ENCODE assay signal across 15 mouse cellular contexts in the genomic region with DNA sequence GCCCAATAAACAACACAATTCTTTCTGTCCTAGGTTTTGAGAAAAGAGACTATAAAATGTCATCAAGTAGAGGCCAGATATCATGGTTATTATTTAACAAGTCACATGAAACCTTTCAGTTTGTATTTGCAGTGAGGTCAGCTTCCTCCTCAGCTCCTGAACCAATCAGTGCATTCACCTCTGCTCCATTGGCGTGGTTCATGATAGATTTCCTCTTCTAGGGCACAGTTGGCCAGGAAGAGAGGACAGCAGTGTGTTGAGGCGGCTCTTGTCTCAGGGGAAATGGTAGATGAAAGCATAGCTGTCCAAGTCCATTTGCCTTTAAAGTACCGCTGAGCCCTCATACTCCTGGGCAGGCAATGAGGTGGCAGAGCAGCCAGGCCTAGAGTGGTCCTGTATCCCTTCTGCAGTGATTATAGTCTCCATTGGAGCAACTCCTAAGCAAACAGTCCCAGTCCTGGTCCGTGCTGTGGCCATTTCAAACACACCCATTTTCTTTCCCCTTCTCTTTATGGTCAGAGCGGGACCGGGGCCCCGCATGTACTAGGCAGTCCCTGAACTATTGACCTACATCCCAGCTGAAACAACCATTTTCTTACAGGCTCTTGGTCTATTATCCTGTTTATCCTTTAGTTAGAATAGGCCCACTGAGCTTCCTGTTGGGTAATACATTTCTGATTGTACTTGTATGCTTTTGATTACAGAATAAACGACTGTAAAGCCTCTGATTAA. TPM values are rescaled to one million over a fixed set of nuclear protein-coding genes. Genes with fewer than 3 reads are reported as not detected.
DNase-seq lines count a peak whose midpoint lies in the region; ATAC-seq and TF ChIP-seq lines count a peak whose summit lies in the region.
"Had no signal": no experiment of that assay in that cellular context is flagged by ENCODE, and none has a peak within 500 bp of the region (broad histone marks: within the 10 kb centered on the region; RNA-seq: fewer than 3 reads in every experiment).

No protein-coding gene starts in this region.

- 0 out of 2 replicates have a peak, but pooled peaks have one; percentile 28 for ATAC-seq in heart, embryonic 14.5 days (ENCODE audit: insufficient number of reproducible peaks, insufficient read depth, low FRiP score, low read depth)
- 0 out of 2 replicates have a peak, but pooled peaks have one; percentile 35 for ATAC-seq in liver, embryonic 15.5 days (ENCODE audit: insufficient read depth)
- ATAC-seq in intestine, postnatal 0 days: peak; percentile 79
- ATAC-seq: forebrain, postnatal 0 days; midbrain, embryonic 13.5 days had no signal

- H3K4me1 ChIP-seq in heart, embryonic 14.5 days (ENCODE audit: control insufficient read depth in 2 of 2, insufficient read depth in 2 of 2, low read length in 2 of 2): peaks cover 3 to 8% of the 10 kb centered on the region in 2 experiments; a peak in 2 of 4 replicates
- H3K4me1 ChIP-seq in liver, embryonic 15.5 days (replicated peaks): peaks cover 9% of the 10 kb centered on the region
- H3K4me1 ChIP-seq in brown adipose tissue, adult 24 weeks (ENCODE audit: control insufficient read depth, insufficient read depth, insufficient read length, low read length): peaks cover 10% of the 10 kb centered on the region
- peaks cover 14% of the 10 kb centered on the region; the same call in 1 of the 2 replicates for H3K4me1 ChIP-seq in intestine, postnatal 0 days (replicated peaks; ENCODE audit: control insufficient read depth, insufficient read depth, low read length)
- H3K4me1 ChIP-seq: neural tube, embryonic 12.5 days had no signal

- H3K4me2 ChIP-seq in heart, embryonic 14.5 days (ENCODE audit: low read length): no peak overlapping the region
- no peak overlapping the region for H3K4me2 ChIP-seq in liver, embryonic 15.5 days
- no peak overlapping the region for H3K4me2 ChIP-seq in intestine, postnatal 0 days (replicated peaks; ENCODE audit: low read depth)
- H3K4me2 ChIP-seq: midbrain, embryonic 13.5 days; neural tube, embryonic 12.5 days had no signal

- no peak for DNase-seq in heart, adult 8-10 months (ENCODE audit: low spot score)
- DNase-seq in liver: no peak
- DNase-seq in urinary bladder, postnatal 25 days (ENCODE audit: low spot score): no peak
- DNase-seq: adrenal gland, postnatal 25 days; cerebellum, postnatal 36 days; forebrain, postnatal 0 days; gastrocnemius, postnatal 14 days; lung, postnatal 4 days had no signal

- no peaks in the 10 kb centered on the region for H3K27me3 ChIP-seq in heart, embryonic 14.5 days (ENCODE audit: control insufficient read depth, insufficient read depth, low read length)
- no peaks in the 10 kb centered on the region for H3K27me3 ChIP-seq in liver, embryonic 15.5 days
- no peaks in the 10 kb centered on the region for H3K27me3 ChIP-seq in intestine, postnatal 0 days (replicated peaks; ENCODE audit: control insufficient read depth, insufficient read depth, low read length)
- H3K27me3 ChIP-seq: midbrain, embryonic 13.5 days; neural tube, embryonic 12.5 days had no signal

- no peak overlapping the region for H3K9ac ChIP-seq in heart, embryonic 14.5 days (ENCODE audit: low read length)
- H3K9ac ChIP-seq in liver, embryonic 15.5 days: no peak overlapping the region
- H3K9ac ChIP-seq in intestine, postnatal 0 days (ENCODE audit: low read depth, low read length): no peak overlapping the region
- H3K9ac ChIP-seq: forebrain, postnatal 0 days; midbrain, embryonic 13.5 days; neural tube, embryonic 12.5 days had no signal

- H3K27ac ChIP-seq in heart, embryonic 14.5 days (replicated peaks in 1 of 2; ENCODE audit: control insufficient read depth in 1 of 2, insufficient read depth in 1 of 2, low read depth in 2 of 2, low read length in 2 of 2): no peak overlapping the region
- H3K27ac ChIP-seq in liver, embryonic 15.5 days (replicated peaks): no peak overlapping the region
- peak overlapping the region; percentile 39 for H3K27ac ChIP-seq in brown adipose tissue, adult 24 weeks (replicated peaks; ENCODE audit: low read depth, low read length)
- peak overlapping the region; percentile 66 for H3K27ac ChIP-seq in intestine, postnatal 0 days (ENCODE audit: low read depth, low read length)
- H3K27ac ChIP-seq: limb, embryonic 10.5 days; midbrain, embryonic 13.5 days; neural tube, embryonic 12.5 days had no signal

- WGBS in heart, embryonic 14.5 days: 73% methylated on average over 8 of the region's 8 CpGs
- 80% methylated on average over 8 of the region's 8 CpGs for WGBS in liver, embryonic 15.5 days (ENCODE audit: insufficient replicate concordance)
- WGBS in intestine, postnatal 0 days: 42% methylated on average over 8 of the region's 8 CpGs

- peaks cover 7% of the 10 kb centered on the region; the same call in 1 of the 2 replicates for H3K36me3 ChIP-seq in heart, embryonic 14.5 days (ENCODE audit: control insufficient read depth, insufficient read depth, low read length)
- H3K36me3 ChIP-seq in liver, embryonic 15.5 days (replicated peaks): peaks cover 46% of the 10 kb centered on the region
- H3K36me3 ChIP-seq in intestine, postnatal 0 days (ENCODE audit: control insufficient read depth, insufficient read depth): peaks cover 12% of the 10 kb centered on the region; the same call in 1 of the 2 replicates

- no peak for TF ChIP-seq CTCF in intestine, postnatal 0 days (IDR thresholded peaks at IDR 0.05; ENCODE audit: low read depth)

- no peak overlapping the region for H3K4me3 ChIP-seq in heart, embryonic 14.5 days (ENCODE audit: control insufficient read depth in 1 of 2, insufficient read depth in 1 of 2, low read depth in 1 of 2, low read length in 2 of 2)
- no peak overlapping the region for H3K4me3 ChIP-seq in liver, embryonic 15.5 days (replicated peaks)
- H3K4me3 ChIP-seq in brown adipose tissue, adult 24 weeks (ENCODE audit: insufficient read depth, low read depth, low read length): no peak overlapping the region
- no peak overlapping the region for H3K4me3 ChIP-seq in intestine, postnatal 0 days (ENCODE audit: low read depth, low read length)
- H3K4me3 ChIP-seq: limb, embryonic 10.5 days; midbrain, embryonic 13.5 days; neural tube, embryonic 12.5 days had no signal

- no peaks in the 10 kb centered on the region for H3K9me3 ChIP-seq in heart, embryonic 14.5 days (ENCODE audit: control insufficient read depth, low read length)
- no peaks in the 10 kb centered on the region for H3K9me3 ChIP-seq in liver, embryonic 15.5 days (replicated peaks)
- no peaks in the 10 kb centered on the region for H3K9me3 ChIP-seq in intestine, postnatal 0 days (ENCODE audit: control insufficient read depth)
- H3K9me3 ChIP-seq: limb, embryonic 10.5 days; midbrain, embryonic 13.5 days; neural tube, embryonic 12.5 days had no signal

RNA-seq across cellular contexts. Expression of a gene that starts 51.8 kb away (rescaled TPM):
- polyA plus RNA-seq in heart, embryonic 14.5 days (2014; fragmentation: Nextera tagmentation; extraction: Ambion mirVana): 11.0 and 12.6 TPM in 2 replicates
- 10 to 100 TPM; 10.2 to 11.8 (median 11.0) TPM for total RNA-seq in heart, adult 8-10 months (2022)
- 17.3 and 20.1 TPM in 2 replicates for polyA plus RNA-seq in liver, embryonic 15.5 days (2015; fragmentation: Nextera tagmentation; extraction: Ambion mirVana)
- 3.2 and 4.0 TPM in 2 replicates for polyA plus RNA-seq in brown adipose tissue, adult 24 weeks (2012; ENCODE audit: insufficient read depth, insufficient read length, missing spikeins)
- 10.8 and 11.8 TPM in 2 replicates for polyA plus RNA-seq in intestine, postnatal 0 days (2015; fragmentation: Nextera tagmentation; extraction: Ambion mirVana)

Comparison
In these comparisons a context has a peak if more than half of its experiments do, and no peak if none do; other contexts are left out.
1. ATAC-seq: peak in every context shown above with its lines; median percentile 79 in intestine, postnatal 0 days; 35 in liver, embryonic 15.5 days; 28 in heart, embryonic 14.5 days.
2. H3K27ac ChIP-seq: peak in brown adipose tissue, adult 24 weeks (single experiment) and intestine, postnatal 0 days (single experiment); none in heart, embryonic 14.5 days (0 of 2) and liver, embryonic 15.5 days (single experiment).